Mouse (Mus musculus) urinary bladder, postnatal 0 days (tissue): ENCODE results near the gene Colca2. TPM values are rescaled to one million over a fixed set of nuclear protein-coding genes. Genes with fewer than 3 reads are reported as not detected.

Experiments
- polyA plus RNA-seq: library from polyadenylated mRNA; unstranded; fragments of >200 nt; fragmentation: Nextera tagmentation; extraction: Ambion mirVana; gene quantifications from 2 replicates; pipeline ENCODE4 v1.2.1, GENCODE M21; 2015

The Colca2 gene
- 2.6 and 3.0 TPM in 2 replicates for polyA plus RNA-seq

GRCm38 (mm10) chr9:51278500-51279381 is at the start of gene Colca2:
Colca2 (minus strand) TSS chr9:51278569.

Other genes with a start within 250 kb of the Colca2 start
- not detected in 2 replicates for gene Btg4, start 217.7 kb downstream of the Colca2 start, polyA plus RNA-seq
- gene Layn, start 201.5 kb downstream of the Colca2 start, polyA plus RNA-seq: 3.9 and 4.0 TPM in 2 replicates
- gene 4833427G06Rik, start 176.5 kb downstream of the Colca2 start, polyA plus RNA-seq: not detected in 2 replicates
- gene Gm32742, start 113.1 kb downstream of the Colca2 start, polyA plus RNA-seq: not detected in 2 replicates
- gene Pou2af1, start 64.9 kb downstream of the Colca2 start, polyA plus RNA-seq: 0.10 TPM in 1 of 2 replicates, not detected in the other
- not detected in 2 replicates for gene 1810046K07Rik, start 50.3 kb upstream of the Colca2 start, polyA plus RNA-seq